Mouse (Mus musculus): ENCODE results near the gene Gab1.
A peak's percentile ranks its signal among the peaks of the same experiment; 100 is the strongest.

The Gab1 gene

DNA sequence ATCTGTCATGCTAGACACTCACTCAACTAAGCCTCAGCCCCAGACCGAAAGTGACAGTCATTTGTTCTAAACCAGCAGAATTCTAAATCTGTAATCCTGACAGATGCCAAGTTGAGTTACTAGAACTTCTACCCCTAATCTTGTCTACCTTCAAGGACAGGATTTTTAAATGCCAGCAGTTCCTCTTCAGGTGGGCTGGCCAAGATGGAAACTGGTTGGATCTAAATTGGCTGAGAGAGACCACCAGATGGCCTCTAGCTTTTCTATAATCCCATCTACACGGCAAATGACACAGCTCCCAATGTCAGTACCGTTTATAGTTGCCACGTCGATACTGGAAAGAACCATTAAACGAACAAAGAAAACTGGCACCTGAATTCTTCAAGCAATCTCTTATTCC, 8.9 kb downstream of the Gab1 start:
- no peak for DNase-seq

DNA sequence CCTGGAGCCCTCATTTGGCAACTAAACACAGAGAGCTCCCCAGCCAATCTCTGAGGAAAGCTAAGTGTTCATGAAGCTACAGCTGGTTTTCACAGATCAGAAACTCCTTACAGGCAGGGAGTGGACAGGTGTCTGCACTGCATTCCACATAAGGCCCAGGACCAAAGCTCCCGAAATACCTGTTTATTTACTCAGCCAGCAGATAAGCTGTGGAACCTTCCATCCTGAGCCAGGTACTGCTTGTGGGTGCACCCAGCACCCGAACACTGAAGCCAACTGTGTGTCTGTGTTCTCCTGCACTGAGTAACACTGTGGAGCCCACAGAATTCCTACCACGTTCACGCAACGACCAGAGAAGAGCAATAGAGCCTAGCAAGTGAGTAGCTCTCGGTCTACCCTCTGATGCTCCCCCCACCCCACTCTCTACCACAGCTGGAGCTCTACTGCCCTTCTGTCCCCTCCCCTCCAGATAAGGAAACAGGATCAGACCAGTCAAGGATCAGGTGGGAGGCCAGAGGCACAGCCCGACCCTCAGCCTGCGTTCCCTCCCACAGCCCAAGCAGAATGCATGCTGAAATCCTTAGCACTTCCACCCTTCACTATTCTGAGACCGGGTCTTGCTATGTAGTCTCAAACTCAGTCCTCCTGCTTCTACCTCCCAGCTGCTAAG, 9.6 kb downstream of the Gab1 start:
- DNase-seq, result no peak

DNA sequence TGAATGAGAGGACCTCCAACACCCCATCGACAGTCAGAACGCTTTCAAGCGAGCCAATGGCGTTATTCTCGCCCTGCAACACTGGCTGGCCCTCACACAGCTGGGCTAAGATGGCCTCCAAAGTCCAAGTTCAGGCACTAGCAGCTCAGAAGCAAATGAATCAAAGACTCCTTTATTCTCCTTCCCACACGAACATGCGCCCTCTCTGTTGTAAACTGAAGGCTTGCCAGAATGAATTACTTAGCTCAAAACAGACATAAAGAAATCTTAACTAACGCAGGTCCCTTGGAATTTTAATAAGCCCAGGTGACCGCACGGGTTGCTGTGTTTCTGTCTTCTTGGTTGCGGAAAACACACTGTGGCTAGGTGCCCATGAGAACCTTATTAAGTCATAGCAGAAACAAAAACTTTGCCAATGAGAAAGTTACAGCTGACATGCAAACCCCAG, 10.4 kb downstream of the Gab1 start:
- DNase-seq, result no peak

DNA sequence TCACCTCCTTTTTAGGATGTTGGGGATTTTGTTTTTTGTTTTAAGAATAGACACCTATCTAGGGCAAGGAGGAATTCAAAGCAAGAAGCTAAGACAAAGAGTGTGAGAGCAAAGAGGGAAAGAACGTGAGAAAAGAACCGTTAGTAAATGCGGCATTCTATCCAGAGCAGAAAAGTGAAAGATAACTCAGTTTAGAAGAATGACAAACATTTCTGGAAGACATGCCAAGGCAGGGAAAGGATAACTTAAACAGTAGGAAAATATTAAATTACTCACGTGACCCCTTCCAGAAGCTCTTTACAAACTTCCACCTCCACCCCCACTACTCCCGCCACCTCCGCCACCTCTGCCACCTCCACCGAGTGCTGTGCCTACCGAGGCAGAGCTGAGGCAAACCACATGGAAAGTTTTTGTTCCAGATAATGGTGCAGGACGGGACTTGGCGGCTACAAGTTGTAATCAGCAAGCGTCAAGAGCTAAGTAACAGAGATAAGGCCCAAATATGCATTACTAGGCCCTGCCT, 11.5 kb downstream of the Gab1 start:
- DNase-seq, result no peak

DNA sequence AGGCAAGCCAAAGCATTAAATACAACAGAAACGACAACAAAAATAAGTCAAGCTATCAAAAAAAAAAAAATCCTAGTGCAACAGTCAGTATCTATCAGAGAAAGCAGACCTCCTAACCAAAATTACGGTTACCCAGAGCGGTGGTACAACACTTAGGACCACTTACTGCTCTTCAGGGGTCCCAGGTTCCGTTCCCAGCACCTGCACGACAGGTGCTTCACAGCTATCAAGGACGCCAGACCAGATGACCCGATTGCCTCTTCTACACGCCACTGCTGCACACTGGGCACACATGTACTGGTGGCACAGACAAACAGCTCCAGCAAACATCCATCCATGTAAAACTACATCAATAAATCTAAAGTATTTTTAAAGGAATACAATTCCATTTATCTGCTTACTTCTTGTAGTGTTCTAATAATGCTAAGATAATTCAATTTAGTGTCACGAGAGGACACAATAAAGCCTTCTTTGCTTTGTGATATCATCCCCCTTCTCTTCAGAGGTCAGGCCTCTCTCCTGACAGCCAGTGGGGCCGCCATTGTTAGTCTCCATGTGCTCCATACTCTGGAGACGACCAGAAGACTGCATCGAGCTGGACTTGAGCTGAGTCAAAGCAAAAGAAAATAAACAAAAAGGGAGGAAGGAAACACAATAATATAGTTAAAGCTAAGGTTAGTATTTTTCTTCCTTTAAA, 12.2 kb downstream of the Gab1 start:
- DNase-seq, result no peak

DNA sequence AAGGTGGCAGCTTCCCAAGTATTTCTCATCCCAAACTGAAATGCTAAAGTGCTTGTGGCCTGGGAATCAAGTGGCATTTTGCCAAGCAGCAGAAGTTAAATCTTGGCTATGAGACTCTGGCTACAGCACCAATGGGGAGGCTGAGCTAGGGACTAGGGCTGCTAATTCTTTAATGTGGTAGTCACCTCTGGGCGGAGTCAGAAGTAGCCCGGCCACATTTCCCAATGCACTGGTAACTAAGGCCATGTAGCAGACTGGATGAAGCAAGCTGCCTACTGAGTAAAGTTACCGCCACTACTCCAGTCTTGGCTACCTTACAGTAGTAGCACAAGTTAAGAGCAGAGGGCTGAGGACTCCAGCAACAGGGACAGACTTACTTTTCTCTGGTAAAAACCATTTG, 12.7 kb downstream of the Gab1 start:
- DNase-seq, result peak; percentile 67

DNA sequence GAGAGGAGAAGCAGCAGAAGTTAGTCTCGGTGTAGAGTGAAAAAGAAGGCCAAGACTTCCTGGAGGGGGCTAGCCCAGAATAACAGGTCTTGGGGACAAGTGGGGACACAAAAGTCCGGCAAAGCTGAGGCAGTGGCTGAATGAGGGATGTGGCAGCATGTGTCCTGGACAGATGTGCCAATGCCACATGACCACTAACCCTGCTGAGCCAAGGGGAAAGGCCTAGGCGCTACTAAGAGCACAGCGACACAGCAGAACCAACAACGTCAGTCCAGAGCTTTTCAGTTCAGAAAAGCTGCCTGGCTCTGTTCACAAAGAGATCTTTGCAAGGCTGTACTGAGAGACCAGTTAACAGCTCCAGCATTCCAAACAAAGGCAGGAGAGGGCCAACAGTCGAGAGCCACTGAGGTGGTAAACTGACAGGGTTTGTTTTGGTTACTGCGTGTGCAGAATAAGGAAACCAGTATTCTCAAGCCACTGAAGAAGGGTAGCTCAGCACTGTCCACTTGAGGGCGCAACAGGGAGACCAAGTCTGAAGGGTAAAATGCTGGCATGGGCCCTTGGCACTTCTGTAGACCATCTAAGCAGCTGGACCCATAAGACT, 15.0 kb downstream of the Gab1 start:
- DNase-seq, result no peak

DNA sequence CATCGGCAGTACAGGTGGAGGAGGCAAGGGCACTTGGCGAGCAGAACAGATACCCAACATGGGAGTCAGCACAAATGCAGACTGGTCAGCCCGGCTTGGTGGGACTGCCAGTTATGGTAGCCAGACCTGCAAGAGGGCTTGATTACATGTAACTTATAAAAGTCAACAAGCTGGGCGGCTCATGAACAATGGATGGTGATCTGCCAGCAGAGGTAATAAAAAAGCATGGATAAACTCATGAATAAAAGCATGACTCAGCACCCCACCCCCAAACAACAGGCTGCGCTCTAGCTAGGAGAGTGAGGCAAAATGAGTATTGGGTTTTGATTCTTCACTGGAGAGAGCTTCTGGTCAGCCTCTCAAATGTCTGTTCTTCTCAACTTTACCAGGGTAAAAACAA, 16.9 kb downstream of the Gab1 start:
- DNase-seq, result no peak

DNA sequence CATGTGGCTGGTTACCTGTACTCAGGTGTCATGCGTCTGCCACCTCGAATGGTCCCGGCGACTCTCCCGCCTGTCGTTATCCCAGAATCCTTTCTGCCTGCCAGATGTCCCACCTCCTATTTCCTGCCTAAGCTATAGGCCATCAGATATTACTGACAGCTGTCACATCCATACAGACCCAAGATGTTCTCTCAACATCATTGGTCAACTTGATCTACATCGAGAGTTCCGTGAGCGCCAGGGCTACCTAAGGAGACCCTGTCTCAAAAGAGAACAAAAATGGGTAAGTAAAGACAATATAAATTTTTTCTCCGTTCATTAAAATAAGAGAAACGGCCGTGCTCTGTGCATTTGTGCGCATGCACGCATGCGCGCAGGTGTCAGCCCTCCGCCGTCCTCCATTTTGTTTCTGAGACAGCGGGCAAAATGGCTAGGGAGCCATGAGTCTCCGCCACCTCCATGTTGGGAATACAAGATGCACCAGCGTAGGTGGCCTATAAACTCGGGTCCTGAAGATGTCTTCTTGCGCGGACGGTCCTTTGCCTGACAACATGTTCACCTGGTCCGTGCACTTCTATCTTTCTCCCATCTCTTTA, 21.0 kb downstream of the Gab1 start:
- DNase-seq, result no peak

DNA sequence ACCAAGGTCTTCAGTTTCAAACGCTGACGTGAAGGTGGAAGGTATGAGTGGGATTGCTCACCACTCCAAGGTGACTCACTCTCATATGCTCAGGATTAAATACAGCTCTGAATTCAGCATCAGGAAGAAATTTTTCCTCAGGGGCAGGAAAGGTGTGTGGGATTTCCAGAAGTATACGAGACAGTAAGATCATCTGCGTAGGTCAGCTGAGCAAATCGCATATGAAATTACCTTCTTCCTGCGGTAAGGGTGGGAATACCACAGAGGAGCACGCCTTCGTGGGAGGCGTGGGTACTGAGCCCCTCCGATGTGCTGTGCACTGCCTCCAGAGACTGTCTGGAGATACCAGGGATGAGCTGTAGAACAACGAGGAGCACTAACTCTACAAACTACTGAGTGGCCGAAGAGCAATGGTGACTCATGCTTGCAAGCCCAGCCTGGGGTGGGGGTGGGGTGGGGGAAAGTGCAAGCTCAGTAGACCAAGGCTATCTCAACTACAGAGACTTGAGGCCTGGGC, 22.4 kb downstream of the Gab1 start:
- DNase-seq, result no peak

DNA sequence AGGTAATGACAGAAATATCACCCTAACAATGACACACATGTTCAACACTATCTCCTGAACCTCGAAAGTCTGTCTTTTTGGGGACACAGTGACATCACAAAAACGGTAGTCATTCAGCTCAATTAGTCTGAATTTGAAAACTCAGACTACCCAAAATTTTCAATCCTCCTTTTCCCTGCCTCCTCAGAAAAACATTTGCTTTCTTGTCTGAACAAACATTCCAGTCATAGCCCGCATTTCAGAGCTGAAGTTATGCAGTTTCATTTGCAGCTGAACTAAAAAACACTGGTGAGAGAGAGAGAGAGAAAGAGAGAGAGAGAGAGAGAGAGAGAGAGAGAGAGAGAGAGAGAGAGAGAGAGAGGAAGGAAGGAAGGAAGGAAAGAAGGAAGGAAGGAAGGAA, 23.2 kb downstream of the Gab1 start:
- no peak for DNase-seq

DNA sequence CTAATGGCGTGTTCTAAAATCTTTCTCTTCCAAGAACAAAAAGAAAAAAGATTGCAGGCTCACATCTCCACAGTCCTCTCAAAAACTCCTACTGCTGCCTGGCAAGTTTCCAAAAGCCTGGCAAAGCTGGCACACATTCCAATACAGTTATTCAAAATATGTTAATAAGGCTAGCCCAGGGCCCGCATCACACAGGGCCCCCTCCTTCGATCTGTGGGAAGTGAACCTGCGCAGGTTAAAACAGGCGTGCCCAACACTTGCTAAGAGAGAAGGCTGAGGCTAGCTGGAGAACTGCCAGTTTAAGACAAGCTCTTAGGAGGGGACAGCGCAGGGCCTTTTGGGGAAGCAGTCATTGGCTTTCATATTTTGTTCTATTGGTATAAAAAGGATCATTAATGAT, 23.7 kb downstream of the Gab1 start:
- peak; percentile 85 for DNase-seq

DNA sequence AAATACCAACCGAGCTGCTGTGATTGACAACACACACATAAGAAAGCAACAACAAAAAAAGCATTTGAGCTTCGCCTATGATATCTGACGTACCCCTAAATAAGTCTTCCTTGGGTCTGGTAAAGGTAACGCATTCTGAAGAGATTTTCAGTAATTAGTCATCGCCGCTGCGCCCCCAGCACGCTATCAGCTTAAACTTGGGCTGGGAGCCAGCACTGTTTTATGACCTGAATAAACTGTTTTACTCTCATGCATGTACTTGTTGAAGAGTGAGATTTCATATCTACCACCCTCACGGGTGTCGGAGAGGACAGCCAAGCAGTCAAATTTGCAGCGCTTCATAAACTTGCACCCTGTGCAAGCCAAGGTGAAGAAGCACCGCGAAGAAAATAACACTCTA, 26.7 kb downstream of the Gab1 start:
- no peak for DNase-seq

DNA sequence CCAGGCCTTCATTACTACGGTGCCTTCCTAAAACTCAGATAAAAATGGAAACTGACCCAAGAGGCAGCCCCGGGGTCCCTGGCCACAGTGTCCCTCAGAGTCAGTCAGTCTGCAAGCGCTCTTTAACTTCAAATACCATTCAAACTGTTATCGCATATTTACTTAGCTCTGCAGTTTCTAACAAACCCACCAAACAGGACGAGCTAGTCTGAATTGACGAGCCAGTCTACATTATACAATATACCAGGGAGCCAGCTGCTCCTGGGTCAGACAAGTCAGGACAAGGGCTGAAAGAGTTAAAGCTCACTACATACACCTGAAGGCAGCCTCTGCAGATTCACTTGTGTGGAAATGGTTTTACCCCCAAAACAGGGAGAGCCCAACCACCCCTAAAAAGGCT, 27.1 kb downstream of the Gab1 start:
- DNase-seq, result no peak

DNA sequence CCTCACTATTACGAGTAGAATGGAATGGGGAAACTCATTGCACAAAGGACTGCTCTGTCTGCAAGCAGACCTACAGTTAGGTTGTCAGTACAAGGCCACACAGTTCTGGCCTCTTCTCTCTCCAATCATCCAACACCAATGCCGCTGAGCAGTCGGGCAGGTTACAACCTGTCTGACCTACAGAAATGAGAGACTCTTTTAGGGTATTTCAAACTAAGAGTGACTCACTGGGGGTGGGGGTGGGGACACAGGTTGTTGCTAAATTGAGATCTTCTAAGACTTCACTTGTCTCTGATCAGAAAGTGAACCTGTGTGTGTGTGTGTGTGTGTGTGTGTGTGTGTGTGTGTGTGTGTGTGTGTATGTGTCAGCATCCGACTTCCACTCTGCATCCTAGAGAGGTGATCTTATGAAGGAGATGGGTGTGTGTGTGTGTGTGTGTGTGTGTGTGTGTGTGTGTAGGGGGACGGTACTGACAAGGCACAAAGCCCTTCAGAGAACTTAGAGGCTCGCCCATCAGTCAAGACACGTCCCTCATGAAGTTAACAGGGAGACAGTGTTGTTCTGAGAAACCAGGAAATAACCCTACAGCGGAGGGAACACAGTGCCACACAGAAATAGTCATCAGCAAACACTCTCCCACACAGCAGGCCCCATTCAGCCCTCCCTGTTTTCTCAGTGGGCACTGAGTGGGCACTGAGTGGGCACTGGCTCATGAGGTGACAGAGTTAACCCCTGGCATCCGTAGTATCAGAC, 27.7 kb downstream of the Gab1 start:
- no peak for DNase-seq

DNA sequence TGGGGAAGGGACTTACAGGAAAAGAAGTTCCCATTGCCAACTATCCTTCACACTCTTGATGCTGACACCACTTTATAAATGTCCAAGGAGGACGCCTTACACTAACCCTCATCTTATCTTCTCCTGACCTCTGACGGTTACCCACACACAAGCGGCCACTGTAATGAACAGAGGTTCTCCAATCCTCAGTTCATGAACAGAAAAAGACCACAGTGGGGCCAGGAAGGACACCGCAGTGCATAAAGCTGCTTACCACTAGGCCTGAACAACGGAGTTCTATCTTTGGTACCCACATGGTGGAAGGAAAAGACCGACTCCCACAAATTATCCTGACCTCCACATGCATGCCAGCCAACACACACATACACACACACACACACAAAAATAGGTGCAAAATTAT, 28.7 kb downstream of the Gab1 start:
- no peak for DNase-seq

DNA sequence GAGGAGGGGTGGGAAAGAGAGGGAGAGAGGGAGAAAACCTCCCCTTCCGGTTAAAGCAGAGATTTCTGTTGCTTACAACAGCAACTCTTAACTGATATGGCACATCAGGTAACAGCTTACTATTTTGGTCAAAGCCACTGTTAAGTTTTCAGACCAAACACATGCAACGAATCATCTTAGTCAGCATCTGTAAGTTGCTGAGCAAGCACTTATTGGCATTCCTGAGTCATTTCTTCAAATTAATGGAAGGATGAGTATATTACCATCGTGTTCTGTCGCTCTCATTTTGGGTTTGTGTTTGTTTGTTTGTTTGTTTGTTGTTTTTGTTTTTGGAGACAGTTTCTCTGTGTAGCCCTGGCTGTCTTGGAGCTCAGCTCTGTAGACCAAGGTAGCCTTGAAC, 30.3 kb downstream of the Gab1 start:
- no peak for DNase-seq

DNA sequence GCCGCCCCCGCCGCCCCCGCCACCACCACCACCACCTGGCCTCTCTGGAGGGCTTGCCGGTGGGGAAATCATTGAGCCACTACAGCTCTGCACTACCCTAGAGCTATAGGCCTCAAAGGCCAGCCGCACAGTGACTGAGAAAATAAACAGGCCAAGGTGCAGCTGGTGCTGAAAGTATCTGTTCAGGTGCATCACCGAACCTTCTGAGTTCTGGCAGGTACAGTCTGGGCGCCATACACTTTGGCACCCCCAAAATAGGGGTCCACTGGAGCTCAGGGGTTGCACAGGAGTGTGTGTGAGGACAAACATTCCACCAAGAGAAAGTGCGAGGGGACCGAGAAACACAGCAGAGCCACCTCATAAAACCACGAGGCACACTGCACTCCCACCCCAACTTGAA, 31.7 kb downstream of the Gab1 start:
- no peak for DNase-seq

DNA sequence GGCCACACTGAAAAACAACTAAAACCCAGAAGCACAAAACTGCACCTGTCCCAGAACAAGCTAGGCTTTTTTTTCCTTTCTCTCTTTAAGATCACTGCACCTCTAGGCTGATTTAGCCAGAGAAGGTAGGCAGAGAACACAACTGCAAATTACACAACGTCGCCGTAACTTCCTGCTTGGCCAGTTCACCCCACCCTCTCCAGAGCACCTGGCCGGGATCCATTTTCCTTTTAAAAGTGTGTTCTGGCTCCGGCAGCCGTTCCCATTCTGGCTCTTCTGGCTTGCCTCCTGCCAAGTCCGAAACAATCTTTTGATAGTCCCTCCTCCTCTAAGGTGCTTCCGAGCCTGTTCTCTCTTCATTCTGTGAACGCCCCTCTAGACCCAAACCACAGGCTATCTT, 32.4 kb downstream of the Gab1 start:
- DNase-seq, result peak; percentile 74

DNA sequence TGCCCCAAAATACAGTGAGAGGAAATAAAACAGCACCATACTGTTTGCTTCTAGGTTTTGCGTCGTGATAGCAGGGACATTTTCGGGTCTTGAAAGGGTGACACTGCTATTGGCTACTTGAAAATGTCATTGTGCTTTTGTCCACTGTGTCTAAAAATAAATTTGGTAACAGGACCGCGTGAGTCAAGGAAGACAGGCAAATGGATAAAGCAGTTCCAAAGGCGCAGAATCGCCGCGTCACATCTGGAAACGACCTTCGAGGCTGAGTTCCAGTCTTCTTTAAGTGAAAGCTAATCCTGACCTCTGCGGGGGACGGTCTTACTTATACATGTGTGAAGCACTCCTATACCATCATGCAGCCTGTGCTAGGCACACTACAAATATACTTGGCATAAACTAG, 35.0 kb downstream of the Gab1 start:
- no peak for DNase-seq

DNA sequence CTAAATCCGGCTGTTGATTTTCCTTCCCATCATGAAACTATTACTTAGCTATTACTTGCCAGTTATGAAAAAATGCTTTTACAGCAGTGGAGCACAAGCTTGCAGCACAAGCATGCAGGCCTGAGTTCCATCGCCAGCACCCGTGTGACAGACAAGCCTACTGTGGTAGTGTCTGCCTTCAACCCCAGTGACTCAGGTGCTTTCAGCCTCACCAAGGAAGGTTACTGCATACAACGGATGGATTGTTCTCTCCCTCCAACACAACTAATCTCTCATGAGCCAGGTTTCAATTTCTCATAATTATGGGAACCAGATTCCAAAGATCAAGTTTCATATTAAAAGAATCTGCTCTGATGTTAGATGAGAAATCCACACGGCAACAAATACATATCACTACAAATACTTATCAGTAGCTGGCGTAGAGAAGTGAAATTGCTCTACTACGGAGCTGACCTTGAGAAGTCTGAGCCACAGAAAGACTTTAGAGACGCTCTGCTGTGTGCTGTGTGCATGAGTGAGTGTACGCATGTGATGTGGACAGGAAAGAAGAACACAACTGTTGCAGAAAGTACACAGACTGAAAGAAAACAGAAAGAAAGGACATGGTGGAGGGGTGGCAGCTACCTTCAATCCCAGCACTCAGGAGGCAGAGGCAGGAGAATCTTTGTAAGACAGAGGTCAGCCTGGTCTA, 36.4 kb downstream of the Gab1 start:
- DNase-seq, result no peak

DNA sequence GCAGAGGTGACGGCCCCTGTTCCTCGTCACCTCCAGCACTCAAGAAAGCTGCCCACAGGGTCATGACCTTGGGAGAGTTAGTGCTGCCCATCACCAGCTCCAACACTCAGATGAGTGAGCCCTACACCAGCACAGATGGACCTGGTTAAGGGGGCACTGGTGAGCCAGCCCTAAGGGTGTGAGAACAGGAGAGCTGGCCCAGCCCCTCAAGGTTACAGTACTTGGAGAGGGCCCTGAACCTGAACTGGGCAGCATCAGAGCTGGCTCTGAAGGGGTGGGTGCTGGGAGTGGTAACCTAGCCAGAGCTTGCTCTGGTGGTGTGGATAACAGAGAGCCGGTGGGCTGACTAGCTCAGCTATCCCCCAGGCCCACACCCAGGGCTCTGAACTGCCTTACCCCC, 37.8 kb downstream of the Gab1 start:
- DNase-seq, result no peak
